Mouse (Mus musculus) mesoderm, embryonic 11.5 days (tissue): ENCODE measurements around the gene Nkx2-5.

Experiments
- DNase-seq: peaks from one replicate; pipeline ENCODE4 v3.0.0-alpha.2; 2012; ENCODE audit warnings: low read depth, low spot score

The Nkx2-5 gene

DNA sequence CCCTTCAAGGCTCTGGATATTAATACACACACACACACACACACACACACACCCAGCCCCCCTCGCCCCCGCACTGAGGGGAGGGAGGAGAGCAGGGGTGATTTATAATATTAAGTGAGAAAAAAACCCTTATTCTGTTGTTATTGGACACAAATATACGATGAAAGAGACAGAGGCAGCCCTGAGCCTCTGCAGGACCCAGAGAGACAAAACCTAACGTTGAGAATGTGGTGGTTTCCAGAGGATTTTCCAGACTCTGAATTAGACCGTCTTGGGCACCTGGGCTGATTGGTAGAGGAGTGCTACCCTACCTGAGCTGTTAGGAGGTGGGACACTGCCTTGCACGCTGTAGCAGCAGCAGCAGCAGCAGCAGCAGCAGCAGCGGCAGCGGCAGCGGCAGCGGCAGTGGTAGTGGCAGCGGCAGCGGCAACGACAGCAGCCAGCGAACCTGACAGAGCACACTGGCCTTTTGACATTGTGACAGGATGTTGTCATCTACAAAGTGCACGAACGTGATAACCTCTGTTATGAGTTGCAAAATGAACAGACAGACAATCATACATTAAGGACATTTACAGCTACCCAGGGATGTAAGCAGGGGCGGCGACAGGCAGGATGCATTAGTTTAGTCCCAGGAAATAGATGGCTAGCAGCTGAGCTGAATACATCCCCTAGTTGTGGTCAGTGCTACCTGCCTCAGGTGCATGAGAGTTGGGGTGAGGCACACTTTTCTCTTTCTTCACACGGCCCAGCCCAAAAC, 7.8 kb downstream of the Nkx2-5 start:
- DNase-seq = no peak

- DNase-seq = no peak
These were observed 8.4 kb downstream of the Nkx2-5 start for GRCm38 (mm10) chr17:26836377-26836776.

DNA sequence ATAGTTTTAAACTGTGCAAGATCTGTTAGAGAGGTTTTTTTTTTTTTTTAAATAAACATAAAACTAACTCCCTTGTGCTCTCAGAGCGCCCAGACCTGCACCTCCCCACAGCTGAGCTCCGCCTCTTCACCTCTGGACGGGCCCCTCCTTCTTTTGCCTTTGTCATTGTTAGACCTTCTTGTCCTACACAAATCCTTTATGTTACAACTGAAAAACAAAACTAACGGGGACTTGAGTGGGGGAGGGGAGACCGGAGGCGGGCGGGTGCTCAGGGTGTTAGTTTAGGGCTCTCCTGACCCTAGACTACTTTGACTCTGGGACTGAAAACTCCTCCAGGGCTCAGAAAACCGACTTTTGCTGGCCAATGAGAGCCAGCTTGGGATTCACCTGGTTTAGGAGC, 8.9 kb downstream of the Nkx2-5 start:
- no peak for DNase-seq

- no peak for DNase-seq
These were observed 9.6 kb downstream of the Nkx2-5 start for GRCm38 (mm10) chr17:26834966-26835755.

DNA sequence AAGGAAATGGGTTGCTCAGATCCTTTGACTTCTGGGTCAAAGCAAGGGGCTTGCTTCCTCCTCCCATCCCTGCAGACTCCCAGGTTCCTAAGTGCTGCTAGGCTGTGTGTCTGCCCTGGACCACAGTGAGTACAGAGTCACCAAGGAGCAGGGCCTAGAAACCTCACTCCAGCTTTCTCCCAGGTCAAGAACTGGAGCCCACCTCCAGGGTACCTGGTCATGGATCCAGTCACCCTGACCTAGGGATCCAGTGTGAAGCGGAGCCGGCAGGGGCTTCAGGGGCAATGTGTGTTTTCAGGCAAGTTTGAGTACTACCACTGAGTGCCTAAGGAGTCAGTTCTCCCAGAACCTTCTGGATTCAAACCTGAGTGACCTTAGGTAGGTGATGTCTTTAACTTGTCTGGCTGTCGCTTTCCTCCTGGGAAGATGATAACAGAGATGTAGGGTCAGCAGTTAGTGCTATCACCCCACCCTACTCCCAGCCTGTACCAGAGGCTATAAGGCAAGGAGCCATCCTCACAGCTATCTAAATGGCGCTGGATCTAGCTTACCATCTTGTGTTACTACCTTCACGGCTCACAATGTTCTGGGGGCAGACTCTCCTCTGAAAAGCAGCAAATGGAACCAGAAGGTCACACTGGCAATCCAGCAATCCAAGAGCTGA, 10.4 kb downstream of the Nkx2-5 start:
- DNase-seq = no peak

- DNase-seq = no peak
These were observed 11.0 kb downstream of the Nkx2-5 start for GRCm38 (mm10) chr17:26833806-26834205.

GRCm38 (mm10) chr17:26826131-26826530, 18.7 kb downstream of the Nkx2-5 start:
- DNase-seq = no peak

DNA sequence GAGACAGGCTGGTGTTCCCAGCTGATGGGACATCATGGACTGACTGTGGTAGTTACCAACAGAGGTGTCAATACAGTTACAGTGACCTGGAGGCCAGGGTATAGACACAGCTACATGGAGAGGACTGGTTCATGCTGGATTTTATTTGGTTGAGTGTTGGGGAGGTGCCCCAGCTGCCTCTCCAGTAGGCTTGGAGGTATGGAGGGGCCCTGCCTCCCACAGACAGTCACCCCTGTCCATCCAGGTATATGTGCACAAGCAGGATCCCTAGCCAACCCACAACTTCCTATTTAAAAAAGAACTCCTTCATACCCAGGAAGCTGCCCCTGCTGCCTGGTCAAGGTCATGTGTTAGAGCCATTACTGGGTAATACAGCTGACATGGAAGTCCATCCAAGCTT, 27.0 kb downstream of the Nkx2-5 start:
- no peak for DNase-seq

DNA sequence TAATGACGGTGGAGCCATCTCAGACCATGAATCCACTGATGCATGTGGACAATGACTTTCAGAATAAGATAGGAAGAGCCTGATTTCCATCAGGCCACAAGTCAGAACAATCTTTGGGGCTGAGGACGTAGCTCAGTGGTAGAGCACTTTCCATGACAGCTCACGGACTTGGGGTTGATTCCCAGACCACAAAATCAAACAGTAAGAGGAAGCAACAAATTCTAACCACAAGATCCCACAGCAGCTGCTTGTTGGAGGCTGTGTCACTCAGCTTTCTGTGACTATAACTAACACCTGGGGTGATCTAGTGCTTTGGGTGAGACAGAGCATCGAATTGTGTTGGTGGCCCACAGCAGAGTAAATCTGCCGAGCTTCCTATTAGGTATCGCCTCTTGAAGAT, 28.0 kb downstream of the Nkx2-5 start:
- no peak for DNase-seq

DNA sequence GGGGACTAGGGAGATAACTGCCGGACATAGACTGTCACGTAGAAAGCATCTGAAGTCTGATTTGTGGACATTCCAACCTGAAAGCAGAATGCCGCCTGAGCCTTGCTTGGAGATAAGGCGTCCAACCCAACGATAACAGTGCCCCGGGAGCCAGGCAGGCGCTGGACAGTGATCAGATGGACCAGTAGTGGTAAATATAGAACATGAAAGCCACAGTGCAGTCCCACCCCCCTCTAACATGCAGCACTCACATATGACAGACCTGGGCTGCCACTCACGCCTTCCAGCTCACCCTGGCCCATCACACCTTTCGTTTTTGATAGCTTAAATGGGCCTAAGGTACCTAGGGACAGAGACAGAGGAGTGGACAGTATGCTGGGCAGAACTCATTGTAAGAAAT, 31.3 kb downstream of the Nkx2-5 start:
- no peak for DNase-seq

GRCm38 (mm10) chr17:26812607-26813006, 32.2 kb downstream of the Nkx2-5 start:
- no peak for DNase-seq

GRCm38 (mm10) chr17:26802886-26803285, 41.9 kb downstream of the Nkx2-5 start:
- DNase-seq = no peak

DNA sequence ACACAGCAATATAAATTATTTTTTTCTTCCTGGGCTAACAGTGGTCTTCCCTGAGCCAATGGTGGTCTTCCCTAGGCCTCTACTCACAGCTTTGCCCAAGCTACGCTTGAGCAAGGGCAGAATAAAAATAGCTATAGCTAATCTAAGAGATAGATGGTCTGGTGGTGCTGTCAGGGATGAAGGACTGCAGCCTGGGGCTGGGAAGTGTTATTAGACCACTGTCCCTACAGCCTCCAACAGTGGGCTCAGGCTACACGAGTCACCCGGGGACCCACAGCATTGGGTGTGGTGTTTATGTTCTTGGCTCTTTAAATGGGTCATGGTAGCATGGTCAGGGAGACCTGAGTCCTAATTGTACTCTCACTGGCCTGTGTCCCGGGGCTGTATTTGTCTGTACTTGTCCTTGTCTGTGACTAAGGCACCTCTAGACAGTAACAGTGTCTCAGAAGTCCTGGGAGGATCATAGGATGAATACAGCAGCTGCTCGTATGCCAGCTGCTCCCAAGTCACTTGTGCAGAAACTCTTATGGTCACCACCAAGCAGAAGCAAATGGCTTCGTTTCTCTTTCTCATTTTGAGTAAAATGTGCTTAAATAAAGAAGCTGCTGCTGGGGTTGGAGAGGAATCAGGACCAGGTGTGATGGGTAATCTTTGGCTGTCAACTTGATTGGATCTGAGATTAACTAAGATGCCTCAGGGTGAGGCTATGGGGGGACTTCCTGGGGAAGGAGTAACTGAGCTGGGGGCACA, 47.3 kb downstream of the Nkx2-5 start:
- no peak for DNase-seq

GRCm38 (mm10) chr17:26795386-26795785, 49.4 kb downstream of the Nkx2-5 start:
- no peak for DNase-seq

GRCm38 (mm10) chr17:26794744-26795143, 50.1 kb downstream of the Nkx2-5 start:
- peak; percentile 47 for DNase-seq

DNA sequence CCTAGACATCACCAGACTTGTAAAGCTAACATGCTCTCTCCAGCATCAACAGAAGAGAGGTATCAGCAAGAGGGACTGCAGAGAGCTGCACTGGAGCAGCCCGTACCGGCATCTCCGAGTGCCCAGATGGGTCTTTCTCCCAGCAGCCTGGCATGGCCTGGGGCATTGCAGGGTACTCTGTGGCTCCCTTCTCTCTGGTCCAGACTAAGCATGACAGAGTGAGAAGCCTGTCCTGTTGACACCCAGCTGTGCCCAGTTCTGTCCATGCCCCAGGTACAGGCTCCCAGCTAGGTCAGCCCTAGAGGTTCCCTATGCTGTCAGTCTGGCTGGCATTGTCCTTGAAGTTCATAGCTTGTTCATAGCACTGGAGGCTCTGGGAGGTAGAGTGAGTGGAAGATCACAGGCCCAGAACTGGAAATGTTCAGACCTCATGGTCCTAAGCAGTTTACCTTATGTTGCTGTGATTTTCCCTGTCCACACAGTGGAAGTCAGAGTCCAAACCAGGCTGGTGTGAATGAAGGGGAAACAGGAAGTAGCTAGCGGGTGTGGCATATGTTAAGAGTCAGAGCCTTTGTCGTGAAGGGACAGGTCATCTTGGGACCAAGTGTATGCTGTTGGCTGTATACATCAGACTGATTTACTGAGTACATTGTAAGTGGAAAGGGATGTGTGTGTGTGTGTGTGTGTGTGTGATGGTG, 51.6 kb downstream of the Nkx2-5 start:
- no peak for DNase-seq

- DNase-seq = no peak
These were observed 52.7 kb downstream of the Nkx2-5 start for GRCm38 (mm10) chr17:26792096-26792495.

GRCm38 (mm10) chr17:26791580-26791979, 53.2 kb downstream of the Nkx2-5 start:
- DNase-seq = no peak

- DNase-seq = no peak
These were observed 54.3 kb downstream of the Nkx2-5 start for GRCm38 (mm10) chr17:26790269-26791214.
